Mouse (Mus musculus) limb, embryonic 10.5 days (tissue): ENCODE measurements around the gene Hoxb8. TPM values are rescaled to one million over a fixed set of nuclear protein-coding genes. Genes with fewer than 3 reads are reported as not detected.
A peak's percentile ranks its signal among the peaks of the same experiment; 100 is the strongest.

Experiments
- DNase-seq: peaks from one replicate; pipeline ENCODE4 v3.0.0-alpha.2; 2017; ENCODE audit warnings: low spot score
- H3K27ac ChIP-seq: fragments of 300-500 bp; sonication (generic); 2 replicates; pipeline ENCODE4 v1.5.1; 2016; ENCODE audit warnings: mild to moderate bottlenecking
- H3K27me3 ChIP-seq: fragments of 300-500 bp; sonication (generic); 2 replicates; pipeline ENCODE4 v1.6.1; 2016; ENCODE audit warnings: low read depth, mild to moderate bottlenecking; ENCODE audit not compliant: poor library complexity, severe bottlenecking
- H3K36me3 ChIP-seq: fragments of 300-500 bp; sonication (generic); 2 replicates; pipeline ENCODE4 v1.6.1; 2016; ENCODE audit warnings: mild to moderate bottlenecking, moderate library complexity
- H3K4me1 ChIP-seq: fragments of 300-500 bp; sonication (generic); 2 replicates; pipeline ENCODE4 v1.6.1; 2016
- H3K4me3 ChIP-seq: fragments of 300-500 bp; sonication (generic); 2 replicates; pipeline ENCODE4 v1.5.1; 2016; ENCODE audit warnings: mild to moderate bottlenecking, moderate library complexity
- H3K9me3 ChIP-seq: fragments of 300-500 bp; sonication (generic); replicated peaks from 2 replicates; pipeline ENCODE4 v1.6.1; 2016; ENCODE audit warnings: mild to moderate bottlenecking
- WGBS: fragments of 180-500 bp; shearing (Covaris S2); methylation state at CpG from one replicate; pipeline ENCODE4 v1.1.7; 2016; 5-methylcytosine and 5-hydroxymethylcytosine counted together
- polyA plus RNA-seq: library from polyadenylated mRNA; unstranded; fragments of >200 nt; fragmentation: Nextera tagmentation; extraction: Ambion mirVana; gene quantifications from 2 replicates; pipeline ENCODE4 v1.2.1, GENCODE M21; 2016

The Hoxb8 gene
- polyA plus RNA-seq, 1 experiment from 2014 or later: 0.95 TPM

DNA sequence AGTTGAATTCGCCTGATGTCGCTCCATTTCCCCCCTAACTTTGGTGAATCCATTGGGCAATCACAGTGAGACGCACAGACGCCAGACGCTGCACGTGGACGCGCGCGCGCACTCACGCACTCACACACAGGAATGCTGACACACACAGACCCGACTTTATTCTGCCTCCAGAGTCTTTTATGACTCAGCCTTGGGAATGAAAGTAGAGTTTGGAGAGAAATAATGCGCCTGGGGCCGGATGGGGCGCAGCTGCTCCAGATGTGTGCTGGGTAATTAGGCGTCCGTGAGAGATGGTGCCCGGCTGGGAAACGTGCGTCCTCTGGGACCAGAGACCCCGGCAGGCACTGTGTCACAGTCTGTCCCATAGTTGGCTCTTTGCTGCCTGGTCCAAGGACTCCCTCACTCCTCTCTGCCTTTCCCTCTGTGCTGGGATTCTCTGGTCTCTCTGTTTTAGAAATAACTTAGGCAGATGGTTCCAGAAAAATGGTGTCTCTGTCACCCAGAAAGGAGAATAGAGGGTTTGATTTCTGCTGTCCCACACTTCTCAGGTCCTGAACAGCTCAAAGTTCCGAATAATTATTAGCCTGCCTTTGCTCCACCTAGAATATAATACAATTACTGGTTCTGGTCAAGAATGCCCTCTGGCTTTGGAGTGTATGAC lies 21.3 kb upstream of the Hoxb8 start:
- Histone ChIP-seq H3K36me3 (no peaks in the 10 kb centered on the region), H3K4me1 (peaks cover 63% of the 10 kb centered on the region), H3K27me3 (peaks cover 100% of the 10 kb centered on the region), H3K27ac (no peak overlapping the region), H3K4me3 (peak overlapping the region; percentile 33), H3K9me3 (no peaks in the 10 kb centered on the region)
- DNase-seq: peak; percentile 71
- 2% methylated on average over 23 of the region's 23 CpGs for WGBS

DNA sequence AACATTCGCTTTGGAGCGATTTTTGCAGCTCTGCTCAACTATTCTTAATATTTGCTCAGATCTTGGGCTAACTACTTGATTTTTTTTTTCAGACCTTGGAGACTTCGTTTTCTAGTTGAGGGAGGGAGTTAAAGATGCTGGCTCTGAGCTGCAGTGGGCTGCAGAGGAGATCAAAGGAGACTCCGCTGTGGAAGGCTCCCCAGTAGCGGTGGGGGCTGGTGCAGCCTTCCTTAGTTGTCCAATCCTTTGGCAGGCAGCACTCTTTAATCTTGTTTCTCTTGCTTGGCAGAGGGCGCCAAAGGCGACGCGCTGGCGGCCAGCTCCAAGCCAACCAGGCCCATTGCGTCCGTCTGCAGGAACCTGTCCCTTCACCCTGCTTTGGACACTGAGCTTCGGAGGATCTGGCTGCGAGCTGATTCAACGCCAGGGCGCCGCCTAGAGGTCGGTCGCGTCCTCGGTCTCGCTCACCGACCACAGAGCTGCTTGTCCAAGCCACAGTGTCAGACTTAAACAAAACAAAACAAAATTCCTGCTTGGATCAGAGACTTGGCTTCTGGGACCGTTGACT lies 20.3 kb upstream of the Hoxb8 start:
- Histone ChIP-seq H3K36me3 (no peaks in the 10 kb centered on the region), H3K4me3 (peak overlapping the region; percentile 15; the same call in 1 of the 2 replicates), H3K27ac (no peak overlapping the region), H3K27me3 (peaks cover 100% of the 10 kb centered on the region), H3K9me3 (no peaks in the 10 kb centered on the region), H3K4me1 (peaks cover 66% of the 10 kb centered on the region)
- WGBS: 1% methylated on average over 24 of the region's 24 CpGs
- DNase-seq: peak; percentile 90

DNA sequence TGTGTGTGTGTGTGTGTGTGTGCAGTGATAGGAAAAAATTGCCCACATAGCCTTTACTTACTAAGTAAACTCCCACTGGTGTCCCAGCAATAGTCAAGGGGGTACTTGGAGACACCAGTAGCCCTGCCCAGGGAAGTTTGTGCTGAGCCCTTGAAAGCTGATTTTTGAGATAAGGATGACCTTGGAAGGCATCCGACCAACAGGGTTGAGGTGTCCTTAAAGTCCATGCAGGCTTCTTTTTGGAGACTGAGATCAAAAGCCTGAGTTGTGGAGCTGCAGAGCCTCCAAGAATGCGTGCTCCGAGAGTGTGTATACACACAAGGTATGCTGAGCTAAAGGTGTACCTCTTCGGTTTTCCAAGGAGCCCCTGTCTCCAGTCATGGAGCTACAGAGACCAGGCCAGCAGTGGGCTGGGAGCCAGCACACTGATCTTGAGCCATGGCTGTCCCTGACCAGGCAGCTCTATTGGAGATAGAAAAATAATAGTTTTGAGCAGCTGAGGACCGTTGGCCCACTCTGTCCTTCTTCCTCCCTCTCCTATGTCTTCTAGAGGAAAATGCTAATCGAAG lies 19.4 kb upstream of the Hoxb8 start:
- Histone ChIP-seq H3K27ac (no peak overlapping the region), H3K4me1 (peaks cover 64% of the 10 kb centered on the region), H3K36me3 (no peaks in the 10 kb centered on the region), H3K9me3 (no peaks in the 10 kb centered on the region), H3K4me3 (no peak overlapping the region), H3K27me3 (peaks cover 100% of the 10 kb centered on the region)
- WGBS: 10% methylated on average over 6 of the region's 6 CpGs
- DNase-seq: peak; percentile 46

DNA sequence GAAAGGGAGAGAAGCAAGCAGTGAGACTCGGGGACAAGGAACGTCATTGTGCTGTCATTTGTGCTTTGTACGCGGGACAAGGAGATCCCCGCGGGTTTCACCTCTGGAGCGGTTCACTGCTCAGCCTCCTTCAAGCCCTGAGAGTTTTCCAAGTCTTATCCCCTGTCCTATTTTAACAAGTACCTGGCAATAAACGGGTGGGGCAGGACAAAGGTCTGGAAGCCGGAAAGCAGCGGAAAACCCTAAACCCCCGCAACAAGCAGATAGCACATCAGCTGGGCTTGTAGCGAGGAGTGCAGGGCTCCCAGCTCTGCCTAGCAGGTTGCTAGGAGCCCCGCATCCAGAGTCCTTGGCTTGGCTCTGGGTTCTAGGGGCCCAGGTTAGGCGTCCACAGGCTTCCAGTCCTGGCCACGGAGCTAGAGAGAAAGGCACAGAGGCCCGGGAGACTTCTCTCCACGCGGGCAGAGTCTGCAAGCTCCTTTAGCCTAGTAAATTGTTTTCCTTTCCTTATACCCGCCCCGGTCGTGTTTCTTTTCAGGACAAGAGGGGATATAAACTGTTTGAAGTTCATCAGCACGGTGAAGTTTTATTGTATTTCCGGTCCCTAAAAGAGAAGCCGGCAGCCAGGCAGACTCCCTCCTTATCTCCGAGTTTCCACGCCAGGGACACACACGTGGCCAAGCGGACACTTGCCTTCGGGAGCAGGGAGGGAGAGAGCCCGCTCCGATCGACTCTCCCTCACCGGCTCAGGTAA lies 17.9 kb upstream of the Hoxb8 start:
- H3K36me3 ChIP-seq: no peaks in the 10 kb centered on the region
- 0 out of 2 replicates have a peak overlapping the region, but pooled peaks have one; percentile 5 for H3K4me3 ChIP-seq
- WGBS: 2% methylated on average over 33 of the region's 33 CpGs
- peaks cover 55% of the 10 kb centered on the region for H3K4me1 ChIP-seq
- no peak for DNase-seq
- no peaks in the 10 kb centered on the region for H3K9me3 ChIP-seq
- H3K27me3 ChIP-seq: peaks cover 100% of the 10 kb centered on the region
- H3K27ac ChIP-seq: no peak overlapping the region

DNA sequence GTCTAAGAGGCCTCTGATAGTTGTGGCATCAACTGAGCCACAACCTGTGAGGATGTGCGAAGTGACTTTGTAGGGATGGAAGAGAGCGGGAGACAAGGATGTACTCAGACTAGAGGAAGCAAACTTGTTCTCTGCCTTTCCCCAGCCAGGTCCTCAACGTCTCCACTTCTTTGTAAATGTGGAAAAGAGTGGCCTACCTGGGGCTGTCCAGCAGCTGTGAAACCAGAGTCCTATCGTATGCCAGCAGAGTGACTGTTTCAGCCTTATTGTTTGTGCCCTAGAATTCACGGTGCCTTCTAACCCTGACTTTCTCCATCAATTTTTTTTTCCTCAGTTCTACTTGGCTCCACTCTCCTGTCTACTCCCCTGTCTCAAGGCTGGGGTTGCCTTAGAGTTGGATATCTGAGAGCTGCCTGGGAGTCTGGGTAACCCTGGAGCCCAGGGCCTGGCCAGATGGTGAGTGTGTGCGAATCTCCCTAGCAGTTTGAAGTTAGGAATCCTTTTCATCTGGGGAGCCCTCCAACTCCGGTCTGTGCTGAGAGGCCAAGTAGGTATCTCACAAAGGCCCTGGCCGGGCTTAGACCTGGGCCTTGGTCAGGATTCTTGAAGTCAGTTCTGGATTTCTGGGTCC lies 17.2 kb upstream of the Hoxb8 start:
- Histone ChIP-seq H3K36me3 (no peaks in the 10 kb centered on the region), H3K27me3 (peaks cover 100% of the 10 kb centered on the region), H3K4me1 (peaks cover 51% of the 10 kb centered on the region), H3K27ac (no peak overlapping the region), H3K4me3 (no peak overlapping the region), H3K9me3 (no peaks in the 10 kb centered on the region)
- peak; percentile 61 for DNase-seq
- 8% methylated on average over 8 of the region's 8 CpGs for WGBS

DNA sequence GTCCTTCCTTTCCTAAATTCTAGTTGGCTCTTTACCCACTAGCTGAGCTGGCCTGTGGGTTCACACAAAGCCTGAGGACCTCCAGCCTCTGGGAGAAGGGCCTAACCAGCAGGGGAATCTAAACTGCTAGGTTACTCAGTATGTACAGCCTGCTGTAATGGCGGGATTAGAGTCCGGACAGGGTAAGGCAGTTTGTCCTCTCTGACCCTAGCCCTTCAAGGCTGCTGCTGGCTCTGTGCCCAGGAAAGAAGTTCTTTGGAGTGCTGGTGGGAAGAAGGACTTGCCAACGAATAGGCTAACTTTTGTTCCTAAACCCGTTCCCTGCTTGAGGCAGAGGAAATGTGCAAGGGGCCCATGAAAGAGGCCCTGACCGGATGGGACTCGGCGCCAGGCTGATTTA lies 15.8 kb upstream of the Hoxb8 start:
- Histone ChIP-seq H3K27ac (peak overlapping the region; percentile 48; the same call in 1 of the 2 replicates), H3K36me3 (no peaks in the 10 kb centered on the region), H3K4me1 (peaks cover 52% of the 10 kb centered on the region), H3K9me3 (no peaks in the 10 kb centered on the region), H3K27me3 (peaks cover 100% of the 10 kb centered on the region), H3K4me3 (no peak overlapping the region)
- peak; percentile 49 for DNase-seq
- WGBS: 5% methylated on average over 7 of the region's 7 CpGs

DNA sequence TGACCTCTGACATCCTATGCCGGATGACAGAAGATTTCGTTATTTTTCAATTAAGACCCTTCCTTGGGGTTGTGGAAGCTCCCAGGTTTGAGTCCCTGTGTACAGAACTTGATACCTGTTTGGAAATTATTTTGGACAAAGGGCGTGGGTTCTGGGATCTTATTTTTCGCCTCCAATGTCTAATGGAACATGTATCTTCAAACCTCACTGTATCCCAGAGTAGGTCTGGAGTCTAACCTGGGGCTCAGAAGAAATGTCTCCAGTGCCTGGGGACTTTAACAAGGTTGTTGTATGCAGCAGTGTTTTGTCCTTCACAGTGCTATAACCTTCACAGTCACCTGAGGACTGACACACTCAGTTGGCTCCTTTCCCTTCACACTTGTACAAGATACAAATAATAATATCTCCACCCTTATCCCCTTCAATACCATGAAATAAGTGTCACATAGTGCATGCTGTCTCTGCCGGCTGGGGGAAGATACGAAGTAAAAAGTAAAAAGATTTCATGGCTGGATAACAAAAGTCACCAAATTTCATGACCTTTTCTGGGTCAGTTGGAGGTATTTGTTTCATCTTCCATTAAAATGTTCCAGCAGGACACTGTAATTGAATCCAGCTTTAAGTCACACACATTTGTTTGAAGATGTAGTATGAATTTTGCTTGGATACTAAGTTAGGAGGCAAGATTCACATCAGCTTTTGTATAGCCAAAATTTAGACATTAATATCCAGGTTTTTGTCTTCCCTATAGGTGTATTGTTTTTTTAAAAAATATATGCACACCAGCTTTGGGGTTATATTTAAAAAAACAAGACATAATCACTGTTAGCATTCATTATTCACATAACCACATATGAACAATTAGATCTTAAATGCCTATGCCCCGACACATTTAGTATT lies 14.4 kb upstream of the Hoxb8 start:
- DNase-seq: peak; percentile 31
- H3K4me3 ChIP-seq: no peak overlapping the region

DNA sequence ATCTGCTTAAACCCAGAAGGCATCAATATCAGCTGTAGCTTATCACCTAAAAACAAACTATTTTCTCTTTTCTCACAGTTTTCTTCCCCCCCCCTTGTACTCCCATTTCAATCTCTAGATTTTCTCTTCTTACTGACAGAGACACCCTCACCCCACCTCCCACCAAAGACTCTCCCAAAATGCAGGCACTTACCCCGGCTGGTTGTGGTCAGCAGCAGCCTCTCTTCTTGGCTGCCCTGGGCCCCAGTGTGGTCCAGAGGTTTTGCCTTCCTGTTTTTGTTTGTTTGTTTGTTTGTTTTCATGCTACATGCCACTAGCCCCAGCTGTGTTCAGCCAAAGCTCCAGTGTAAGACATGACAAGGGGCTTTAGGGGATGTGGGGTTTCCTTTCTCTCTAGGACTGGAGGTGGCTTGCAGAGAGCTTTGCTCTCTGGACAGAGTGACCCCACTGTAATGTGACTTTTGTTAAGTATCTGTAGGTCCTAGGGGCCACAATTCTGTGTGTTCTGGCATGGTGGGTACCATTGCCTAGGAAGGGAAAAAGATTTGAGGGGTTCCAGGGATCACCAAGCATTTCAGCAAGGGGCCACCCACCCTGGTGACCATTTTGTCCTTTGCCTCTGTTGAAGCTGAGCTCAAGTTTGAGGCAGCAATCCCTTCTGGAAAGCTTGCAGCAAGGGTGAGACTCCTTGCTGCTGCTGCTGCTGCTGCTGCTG lies 13.5 kb upstream of the Hoxb8 start:
- Histone ChIP-seq H3K4me1 (peaks cover 66% of the 10 kb centered on the region), H3K4me3 (no peak overlapping the region), H3K36me3 (no peaks in the 10 kb centered on the region), H3K27ac (no peak overlapping the region), H3K27me3 (peaks cover 100% of the 10 kb centered on the region), H3K9me3 (no peaks in the 10 kb centered on the region)
- WGBS: 8% methylated on average over 1 of the region's 1 CpGs
- DNase-seq: peak; percentile 52

More for the DNA sequence above, 14.4 kb upstream of the Hoxb8 start:
- Histone ChIP-seq H3K27me3 (peaks cover 100% of the 10 kb centered on the region), H3K9me3 (no peaks in the 10 kb centered on the region), H3K36me3 (no peaks in the 10 kb centered on the region), H3K4me1 (peaks cover 57% of the 10 kb centered on the region), H3K27ac (no peak overlapping the region)
- 19% methylated on average over 7 of the region's 7 CpGs for WGBS

DNA sequence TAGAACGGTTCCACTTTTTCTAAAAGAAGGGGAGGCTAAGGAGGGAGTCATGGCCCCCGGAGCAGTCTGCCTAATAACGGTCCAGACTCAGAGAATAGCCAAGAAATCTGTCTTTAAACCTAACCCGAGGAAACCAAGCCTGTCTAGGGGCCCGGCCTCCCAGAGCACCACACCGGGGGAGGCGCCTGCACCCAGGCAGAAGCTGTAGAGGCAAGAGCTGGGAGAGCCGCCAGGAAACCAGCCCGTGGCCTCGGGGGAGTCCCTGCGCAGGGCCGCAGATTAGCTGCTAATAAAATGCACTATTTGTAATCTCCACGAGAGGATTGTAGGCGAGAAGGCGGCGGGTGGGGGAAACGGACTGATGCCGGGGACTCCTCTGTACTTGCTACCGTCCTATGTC lies 11.8 kb upstream of the Hoxb8 start:
- peaks cover 55% of the 10 kb centered on the region for H3K4me1 ChIP-seq
- peak overlapping the region; percentile 50 for H3K4me3 ChIP-seq
- DNase-seq: peak; percentile 66
- peaks cover 100% of the 10 kb centered on the region for H3K27me3 ChIP-seq
- H3K36me3 ChIP-seq: no peaks in the 10 kb centered on the region
- WGBS: 1% methylated on average over 19 of the region's 19 CpGs
- no peak overlapping the region for H3K27ac ChIP-seq
- H3K9me3 ChIP-seq: no peaks in the 10 kb centered on the region

DNA sequence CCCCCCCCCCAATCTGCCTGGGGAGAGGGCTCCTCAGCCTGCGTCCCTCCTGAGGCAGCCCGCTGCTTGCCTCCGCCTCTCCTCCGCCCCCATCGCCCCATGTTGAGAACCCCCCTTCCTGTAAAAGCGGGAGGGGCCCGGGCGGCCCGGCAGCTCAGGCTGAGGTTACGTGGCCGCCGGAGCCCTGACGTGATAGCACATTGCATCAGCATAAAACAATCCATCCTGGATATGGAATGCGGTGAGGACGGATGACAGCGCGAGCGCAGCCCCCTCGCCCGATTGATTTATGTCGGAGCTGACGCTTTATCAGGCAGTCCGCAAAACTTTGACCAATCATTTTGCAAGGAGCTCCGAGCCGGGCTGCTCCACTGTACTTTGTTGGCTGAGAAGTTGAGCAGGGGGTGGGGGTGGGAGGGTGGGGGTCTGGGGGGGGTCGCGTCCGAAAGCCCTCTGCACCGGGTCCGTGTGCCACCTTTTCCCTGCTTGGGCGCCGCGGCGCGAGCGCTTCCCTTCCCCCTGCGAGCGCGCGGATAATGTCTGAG lies 10.6 kb upstream of the Hoxb8 start, which contains the start of gene Hoxb9:
TSS of gene Hoxb9 (plus strand) at position 462 of the 545 bp plus-strand sequence.
- H3K36me3 ChIP-seq: no peaks in the 10 kb centered on the region
- H3K9me3 ChIP-seq: no peaks in the 10 kb centered on the region
- peak; percentile 67 for DNase-seq
- H3K4me1 ChIP-seq: peaks cover 48% of the 10 kb centered on the region
- H3K27ac ChIP-seq: peak within 1 kb of the TSS; percentile 76
- H3K27me3 ChIP-seq: peaks cover 100% of the 10 kb centered on the region
- under 1% methylated on average over 40 of the region's 40 CpGs for WGBS
- H3K4me3 ChIP-seq: peak within 1 kb of the TSS; percentile 50

DNA sequence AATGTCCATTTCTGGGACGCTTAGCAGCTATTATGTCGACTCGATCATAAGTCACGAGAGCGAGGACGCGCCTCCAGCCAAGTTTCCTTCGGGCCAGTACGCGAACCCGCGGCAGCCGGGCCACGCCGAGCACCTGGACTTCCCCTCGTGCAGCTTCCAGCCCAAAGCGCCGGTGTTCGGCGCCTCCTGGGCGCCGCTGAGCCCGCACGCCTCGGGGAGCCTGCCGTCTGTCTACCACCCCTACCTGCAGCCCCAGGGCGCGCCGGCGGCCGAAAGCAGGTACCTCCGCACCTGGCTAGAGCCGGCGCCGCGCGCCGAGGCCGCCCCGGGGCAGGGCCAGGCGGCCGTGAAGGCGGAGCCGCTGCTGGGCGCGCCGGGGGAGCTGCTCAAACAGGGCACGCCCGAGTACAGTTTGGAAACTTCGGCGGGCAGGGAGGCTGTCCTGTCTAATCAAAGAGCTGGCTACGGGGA lies 10.1 kb upstream of the Hoxb8 start:
- H3K27me3 ChIP-seq: peaks cover 100% of the 10 kb centered on the region
- WGBS: under 1% methylated on average over 52 of the region's 52 CpGs
- no peak for DNase-seq
- H3K4me1 ChIP-seq: peaks cover 44% of the 10 kb centered on the region
- peak overlapping the region; percentile 76 for H3K27ac ChIP-seq
- H3K9me3 ChIP-seq: no peaks in the 10 kb centered on the region
- H3K36me3 ChIP-seq: no peaks in the 10 kb centered on the region
- peak overlapping the region; percentile 50 for H3K4me3 ChIP-seq
